Mouse (Mus musculus): Measurements from ENCODE around the gene Kif17. TPM values are rescaled to one million over a fixed set of nuclear protein-coding genes. Genes with fewer than 3 reads are reported as not detected.

Kif17 gene
- polyA plus RNA-seq, 1 experiment from 2014 or later = 3.0 TPM

DNA sequence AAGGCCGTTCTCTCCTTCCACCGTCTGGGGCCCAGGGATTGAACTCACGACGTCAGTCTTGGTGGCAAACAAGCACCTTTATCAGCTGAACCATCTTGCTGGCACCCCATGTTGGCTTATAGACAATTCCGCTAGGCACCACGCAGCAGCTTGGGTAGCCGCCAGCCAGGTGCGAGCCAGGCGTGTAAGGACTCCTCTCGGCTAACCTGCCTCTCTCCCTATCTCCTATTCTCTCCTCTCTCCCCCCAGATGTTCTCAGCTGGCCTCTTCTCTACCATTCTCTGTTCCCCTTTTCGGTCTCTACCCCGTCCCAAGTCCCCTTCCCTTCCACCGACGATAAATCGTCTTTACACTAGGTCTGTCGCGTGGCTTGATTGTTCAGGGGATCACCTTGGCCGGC lies 53.5 kb downstream of the Kif17 start:
- peak overlapping the region; percentile 63 for H3K27ac ChIP-seq
- H3K4me2 ChIP-seq = peak overlapping the region; percentile 87
- peaks cover 28% of the 10 kb centered on the region for H3K4me1 ChIP-seq
- 8% methylated on average over 18 of the region's 18 CpGs for WGBS
- peaks cover 16% of the 10 kb centered on the region for H3K36me3 ChIP-seq
- no peaks in the 10 kb centered on the region for H3K27me3 ChIP-seq
- no peak for ATAC-seq (ENCODE audit: borderline replicate concordance, extremely low read depth, low FRiP score, low TSS enrichment)
- peak overlapping the region; percentile 98 for H3K4me3 ChIP-seq
- H3K9ac ChIP-seq = peak overlapping the region; percentile 65
- H3K9me3 ChIP-seq = no peaks in the 10 kb centered on the region

DNA sequence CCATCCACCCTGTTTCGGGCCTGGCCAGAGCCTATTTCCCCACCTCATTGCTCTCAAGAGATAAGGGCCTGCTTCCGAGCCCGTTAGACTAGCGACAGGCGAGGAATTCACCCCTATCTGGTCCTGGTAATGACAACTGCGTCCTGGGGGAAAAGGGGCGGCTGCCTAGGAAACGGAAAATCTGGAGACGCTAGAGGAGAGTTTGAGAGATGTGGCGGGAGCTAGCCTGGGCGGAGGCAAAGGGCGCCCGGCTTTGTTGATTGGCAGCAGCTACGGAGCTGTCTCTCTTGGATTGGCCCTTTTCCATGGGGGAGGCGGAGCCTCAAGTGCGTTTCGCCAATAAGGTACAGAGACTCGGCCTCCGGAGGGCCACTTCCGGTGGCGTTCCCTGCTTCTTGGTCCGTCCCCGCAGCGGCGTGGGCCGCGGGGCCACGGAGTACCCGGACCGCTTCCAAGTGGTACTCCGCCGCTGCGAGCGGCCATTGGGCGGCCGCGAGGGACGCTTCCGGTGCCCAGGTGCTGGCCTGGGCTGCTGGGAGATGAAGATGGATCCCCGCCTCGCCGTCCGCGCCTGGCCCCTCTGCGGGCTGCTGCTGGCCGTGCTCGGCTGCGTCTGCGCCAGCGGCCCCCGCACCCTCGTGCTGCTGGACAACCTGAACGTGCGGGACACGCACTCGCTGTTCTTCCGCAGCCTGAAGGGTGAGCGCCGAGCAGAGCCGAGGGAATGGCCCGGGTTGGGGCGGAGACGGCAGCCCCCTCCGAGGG lies 54.3 kb downstream of the Kif17 start, which contains the start of gene Ddost:
Gene Ddost, plus strand, starts transcription at position 391 of the 765 bp plus-strand sequence.
- WGBS = 0% methylated on average over 55 of the region's 64 CpGs
- Histone ChIP-seq H3K4me1 (peaks cover 28% of the 10 kb centered on the region), H3K27ac (peak within 1 kb of the TSS; percentile 76)

DNA sequence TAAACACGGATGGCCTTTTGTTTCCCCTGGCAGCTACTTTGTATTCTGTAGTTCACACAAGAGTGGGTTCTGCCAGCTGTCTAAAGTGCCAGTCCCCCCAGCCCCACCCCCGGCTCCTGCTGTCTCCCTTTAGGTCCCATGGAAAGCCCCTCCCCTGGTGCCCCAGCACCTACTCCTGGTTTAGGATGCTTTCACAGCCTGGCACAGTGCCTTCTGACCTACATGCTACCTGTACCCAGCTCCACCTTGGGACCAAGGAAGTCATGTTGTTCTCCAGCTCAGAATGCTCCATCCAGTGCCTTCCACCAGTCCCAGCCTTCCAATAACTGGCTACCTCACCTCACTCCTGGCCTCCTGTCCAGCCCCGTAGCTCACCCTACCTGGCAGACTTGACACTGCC lies 56.8 kb downstream of the Kif17 start:
- 92% methylated on average over 3 of the region's 3 CpGs for WGBS
- Histone ChIP-seq H3K9ac (no peak overlapping the region), H3K4me2 (no peak overlapping the region), H3K27ac (no peak overlapping the region), H3K4me1 (peaks cover 28% of the 10 kb centered on the region), H3K36me3 (peaks cover 47% of the 10 kb centered on the region), H3K9me3 (no peaks in the 10 kb centered on the region), H3K4me3 (no peak overlapping the region), H3K27me3 (no peaks in the 10 kb centered on the region)
- ATAC-seq (ENCODE audit: borderline replicate concordance, extremely low read depth, low FRiP score, low TSS enrichment) = no peak

More for the DNA sequence above, 54.3 kb downstream of the Kif17 start, which contains the start of gene Ddost:
- peak within 1 kb of the TSS; percentile 98 for H3K4me3 ChIP-seq
- H3K4me2 ChIP-seq = peak within 1 kb of the TSS; percentile 88
- peaks cover 24% of the 10 kb centered on the region for H3K36me3 ChIP-seq
- no peaks in the 10 kb centered on the region for H3K27me3 ChIP-seq
- H3K9me3 ChIP-seq = no peaks in the 10 kb centered on the region
- ATAC-seq (ENCODE audit: borderline replicate concordance, extremely low read depth, low FRiP score, low TSS enrichment) = peak; percentile 97
- H3K9ac ChIP-seq = peak within 1 kb of the TSS; percentile 98

DNA sequence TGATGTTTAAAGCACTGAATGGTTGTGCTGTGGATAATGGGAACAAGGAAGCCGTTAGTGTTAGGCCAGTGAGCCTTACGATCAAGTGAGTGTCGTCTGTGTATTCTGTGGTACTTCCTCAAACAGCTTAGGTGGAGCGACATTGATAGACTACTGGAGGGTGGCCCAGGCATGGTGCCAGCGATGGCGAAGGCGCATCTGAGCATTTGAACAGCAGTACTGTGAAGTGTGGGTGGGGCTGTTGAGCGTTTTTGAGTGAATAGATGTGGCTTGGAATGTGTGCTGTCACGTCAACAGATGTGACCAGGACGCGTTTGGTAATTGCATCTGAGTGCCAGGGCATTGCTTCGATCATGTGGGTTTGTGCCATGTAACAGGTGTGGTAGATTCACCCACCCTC lies 57.5 kb downstream of the Kif17 start:
- no peaks in the 10 kb centered on the region for H3K9me3 ChIP-seq
- no peak overlapping the region for H3K4me2 ChIP-seq
- peaks cover 28% of the 10 kb centered on the region for H3K4me1 ChIP-seq
- H3K36me3 ChIP-seq = peaks cover 53% of the 10 kb centered on the region
- H3K27ac ChIP-seq = no peak overlapping the region
- 78% methylated on average over 12 of the region's 12 CpGs for WGBS
- H3K27me3 ChIP-seq = no peaks in the 10 kb centered on the region
- H3K4me3 ChIP-seq = no peak overlapping the region
- no peak for ATAC-seq (ENCODE audit: borderline replicate concordance, extremely low read depth, low FRiP score, low TSS enrichment)
- H3K9ac ChIP-seq = no peak overlapping the region

DNA sequence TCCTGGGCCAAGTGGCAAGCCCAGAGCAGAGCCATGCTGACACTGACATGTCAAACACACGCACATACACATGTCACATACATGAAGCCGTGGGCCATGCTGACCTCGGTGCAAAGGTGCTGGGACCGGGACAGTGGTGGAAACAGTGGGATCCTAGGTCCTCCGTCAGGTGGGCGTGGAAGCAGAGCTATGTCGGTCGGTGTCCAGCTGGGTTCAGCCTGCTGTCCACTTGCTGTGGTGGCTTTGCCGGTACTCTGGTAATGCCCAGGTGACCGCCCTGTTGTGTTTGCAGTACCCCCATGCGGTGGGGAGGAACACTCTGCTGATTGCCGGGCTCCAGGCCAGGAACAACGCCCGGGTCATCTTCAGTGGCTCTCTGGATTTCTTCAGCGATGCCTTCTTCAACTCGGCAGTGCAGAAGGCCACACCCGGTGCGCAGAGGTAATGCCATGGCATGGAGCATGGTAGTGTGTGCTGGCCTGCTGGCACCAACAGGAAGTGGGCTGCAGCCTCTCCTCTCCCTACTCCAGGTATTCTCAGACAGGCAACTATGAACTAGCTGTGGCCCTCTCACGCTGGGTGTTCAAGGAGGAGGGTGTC lies 60.2 kb downstream of the Kif17 start:
- Histone ChIP-seq H3K27ac (no peak overlapping the region), H3K4me3 (no peak overlapping the region), H3K36me3 (peaks cover 72% of the 10 kb centered on the region), H3K9ac (no peak overlapping the region), H3K9me3 (no peaks in the 10 kb centered on the region), H3K4me2 (no peak overlapping the region), H3K4me1 (peaks cover 13% of the 10 kb centered on the region), H3K27me3 (no peaks in the 10 kb centered on the region)
- WGBS = 87% methylated on average over 19 of the region's 19 CpGs
- ATAC-seq (ENCODE audit: borderline replicate concordance, extremely low read depth, low FRiP score, low TSS enrichment) = no peak

DNA sequence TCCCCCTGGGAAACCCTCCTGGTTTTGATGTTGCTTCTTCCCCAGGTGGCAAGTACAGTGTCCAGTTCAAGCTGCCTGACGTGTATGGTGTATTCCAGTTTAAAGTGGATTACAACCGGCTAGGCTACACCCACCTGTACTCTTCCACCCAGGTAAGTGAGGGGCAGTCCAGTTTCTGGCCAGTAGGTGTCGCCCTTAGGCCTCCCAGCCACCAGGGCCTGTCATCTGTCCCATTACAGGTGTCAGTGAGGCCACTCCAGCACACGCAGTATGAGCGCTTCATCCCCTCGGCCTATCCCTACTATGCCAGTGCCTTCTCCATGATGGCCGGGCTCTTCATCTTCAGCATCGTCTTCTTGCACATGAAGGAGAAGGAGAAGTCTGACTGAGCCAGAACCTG lies 61.4 kb downstream of the Kif17 start:
- no peak overlapping the region for H3K9ac ChIP-seq
- WGBS = 56% methylated on average over 8 of the region's 8 CpGs
- no peak overlapping the region for H3K4me2 ChIP-seq
- H3K4me3 ChIP-seq = no peak overlapping the region
- H3K9me3 ChIP-seq = no peaks in the 10 kb centered on the region
- no peaks in the 10 kb centered on the region for H3K27me3 ChIP-seq
- 0 out of 2 replicates have a peak, but pooled peaks cover 4% of the 10 kb centered on the region for H3K4me1 ChIP-seq
- peaks cover 74% of the 10 kb centered on the region for H3K36me3 ChIP-seq
- H3K27ac ChIP-seq = no peak overlapping the region
- peak; percentile 36; the same call in 1 of the 2 replicates for ATAC-seq (ENCODE audit: borderline replicate concordance, extremely low read depth, low FRiP score, low TSS enrichment)

DNA sequence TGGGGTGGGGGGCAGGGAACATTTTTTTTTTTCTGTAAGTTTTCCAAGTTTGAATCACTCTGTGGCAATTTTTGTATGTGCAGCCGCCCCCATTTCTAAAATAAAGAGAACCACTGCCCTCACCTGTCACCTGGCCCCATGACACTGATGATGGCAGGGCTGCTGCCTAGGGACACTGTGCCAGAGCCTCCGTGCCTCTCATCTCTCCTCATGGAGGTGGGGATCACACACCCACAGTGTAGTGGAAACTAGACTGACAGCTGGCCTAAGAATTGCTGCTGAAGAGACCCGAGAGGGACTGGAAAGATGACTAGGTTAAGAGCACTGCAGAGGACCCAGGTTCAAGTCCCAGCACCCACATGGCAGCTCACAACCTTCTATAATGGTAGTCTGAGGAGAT lies 61.9 kb downstream of the Kif17 start:
- Histone ChIP-seq H3K4me2 (no peak overlapping the region), H3K9ac (no peak overlapping the region), H3K4me3 (no peak overlapping the region), H3K4me1 (no peaks in the 10 kb centered on the region), H3K9me3 (no peaks in the 10 kb centered on the region), H3K27ac (no peak overlapping the region), H3K27me3 (no peaks in the 10 kb centered on the region), H3K36me3 (peaks cover 79% of the 10 kb centered on the region)
- WGBS = 87% methylated on average over 3 of the region's 3 CpGs
- no peak for ATAC-seq (ENCODE audit: borderline replicate concordance, extremely low read depth, low FRiP score, low TSS enrichment)

DNA sequence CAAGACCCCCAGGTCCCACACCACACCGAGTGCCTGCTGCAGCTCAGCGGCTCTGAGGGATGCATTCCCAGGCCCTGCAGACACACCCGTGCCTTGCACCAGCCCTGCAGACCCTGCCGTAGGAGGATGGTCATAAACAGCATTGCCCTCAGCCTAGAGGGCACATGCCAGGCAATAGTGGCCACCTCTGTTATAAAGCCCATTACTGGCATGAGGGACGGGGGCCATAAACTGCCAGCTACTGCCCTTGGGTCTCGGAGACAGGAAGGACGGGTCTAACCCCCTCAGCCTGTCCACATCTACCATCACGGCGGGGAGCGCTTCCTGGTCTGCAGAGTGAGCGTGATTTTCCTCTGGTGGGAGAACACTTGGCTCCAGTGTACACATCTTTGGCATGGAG lies 62.8 kb downstream of the Kif17 start:
- Histone ChIP-seq H3K4me3 (no peak overlapping the region), H3K9me3 (no peaks in the 10 kb centered on the region), H3K27me3 (no peaks in the 10 kb centered on the region), H3K27ac (no peak overlapping the region), H3K36me3 (peaks cover 71% of the 10 kb centered on the region), H3K4me2 (no peak overlapping the region), H3K9ac (no peak overlapping the region), H3K4me1 (no peaks in the 10 kb centered on the region)
- ATAC-seq (ENCODE audit: borderline replicate concordance, extremely low read depth, low FRiP score, low TSS enrichment) = no peak
- WGBS = 88% methylated on average over 11 of the region's 11 CpGs

DNA sequence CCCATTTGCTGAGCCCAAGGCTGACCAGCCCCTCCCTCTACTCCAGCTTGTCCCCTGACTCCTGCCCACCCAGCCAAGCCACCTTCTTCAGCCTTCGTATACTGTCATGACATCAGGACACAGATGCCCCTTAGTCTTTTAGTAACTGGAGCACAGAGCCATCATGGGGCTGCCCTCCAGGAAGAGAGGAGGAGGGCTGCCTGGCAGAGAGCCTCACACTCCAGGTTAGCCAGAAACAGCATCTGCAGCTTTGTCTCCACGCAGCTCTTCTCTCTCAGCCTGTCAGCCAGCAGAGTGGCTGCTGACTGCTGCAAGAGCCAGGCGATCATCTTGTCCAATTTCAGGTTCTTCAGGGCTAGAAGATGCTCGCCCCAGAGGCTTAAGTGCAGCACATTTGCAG lies 63.6 kb downstream of the Kif17 start:
- Histone ChIP-seq H3K4me2 (no peak overlapping the region), H3K27me3 (no peaks in the 10 kb centered on the region), H3K4me3 (no peak overlapping the region), H3K9ac (no peak overlapping the region), H3K4me1 (no peaks in the 10 kb centered on the region), H3K9me3 (no peaks in the 10 kb centered on the region), H3K36me3 (peaks cover 65% of the 10 kb centered on the region), H3K27ac (no peak overlapping the region)
- no peak for ATAC-seq (ENCODE audit: borderline replicate concordance, extremely low read depth, low FRiP score, low TSS enrichment)
- WGBS = 88% methylated on average over 4 of the region's 4 CpGs

DNA sequence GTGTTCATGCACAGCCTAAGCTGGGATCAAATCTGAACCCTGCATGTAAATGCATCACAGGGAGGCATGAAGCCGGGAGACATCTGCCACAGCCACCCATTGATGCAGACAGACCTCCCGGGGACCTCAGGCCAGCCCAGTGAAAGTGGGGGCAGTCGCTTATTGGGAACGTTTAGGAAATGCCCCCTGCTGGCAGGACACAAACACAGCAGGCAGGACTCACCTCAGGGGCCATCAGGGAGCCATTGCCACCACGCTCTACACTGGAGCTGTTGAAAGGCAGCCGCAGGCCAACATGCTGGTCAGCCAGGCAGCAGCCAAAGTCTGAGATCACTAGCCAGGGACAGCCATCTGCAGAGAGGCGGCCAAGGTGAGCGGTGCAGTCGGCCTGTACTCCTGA lies 65.5 kb downstream of the Kif17 start:
- WGBS = 72% methylated on average over 9 of the region's 9 CpGs
- no peak for ATAC-seq (ENCODE audit: borderline replicate concordance, extremely low read depth, low FRiP score, low TSS enrichment)
- H3K9me3 ChIP-seq = no peaks in the 10 kb centered on the region
- H3K4me3 ChIP-seq = no peak overlapping the region
- no peaks in the 10 kb centered on the region for H3K27me3 ChIP-seq
- H3K9ac ChIP-seq = no peak overlapping the region
- H3K36me3 ChIP-seq = peaks cover 47% of the 10 kb centered on the region
- no peak overlapping the region for H3K27ac ChIP-seq
- no peak overlapping the region for H3K4me2 ChIP-seq
- peaks cover 3% of the 10 kb centered on the region; the same call in 1 of the 2 replicates for H3K4me1 ChIP-seq

DNA sequence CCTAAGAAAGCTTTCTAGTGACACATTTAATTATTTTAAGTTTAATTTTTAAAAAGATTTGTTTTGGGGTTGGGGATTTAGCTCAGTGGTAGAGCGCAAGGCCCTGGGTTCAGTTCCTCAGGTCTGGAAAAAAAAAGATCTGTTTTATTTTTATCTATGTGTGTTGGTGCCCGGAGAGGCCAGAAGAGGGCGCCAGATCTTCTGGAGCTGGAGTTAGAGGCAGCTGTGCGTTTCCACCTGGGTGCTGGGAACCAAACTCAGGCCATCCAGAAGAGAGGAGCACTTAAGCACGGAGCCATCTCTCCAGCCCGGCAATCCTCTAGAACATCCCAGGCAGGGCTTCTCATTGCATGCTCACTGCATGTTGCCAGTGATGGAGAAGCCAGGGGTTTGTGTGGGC lies 66.1 kb downstream of the Kif17 start:
- no peak overlapping the region for H3K9ac ChIP-seq
- no peak overlapping the region for H3K4me2 ChIP-seq
- peaks cover 5% of the 10 kb centered on the region; the same call in 1 of the 2 replicates for H3K4me1 ChIP-seq
- peaks cover 41% of the 10 kb centered on the region for H3K36me3 ChIP-seq
- no peak overlapping the region for H3K4me3 ChIP-seq
- no peaks in the 10 kb centered on the region for H3K9me3 ChIP-seq
- no peak overlapping the region for H3K27ac ChIP-seq
- WGBS = 78% methylated on average over 6 of the region's 6 CpGs
- no peaks in the 10 kb centered on the region for H3K27me3 ChIP-seq
- no peak for ATAC-seq (ENCODE audit: borderline replicate concordance, extremely low read depth, low FRiP score, low TSS enrichment)

DNA sequence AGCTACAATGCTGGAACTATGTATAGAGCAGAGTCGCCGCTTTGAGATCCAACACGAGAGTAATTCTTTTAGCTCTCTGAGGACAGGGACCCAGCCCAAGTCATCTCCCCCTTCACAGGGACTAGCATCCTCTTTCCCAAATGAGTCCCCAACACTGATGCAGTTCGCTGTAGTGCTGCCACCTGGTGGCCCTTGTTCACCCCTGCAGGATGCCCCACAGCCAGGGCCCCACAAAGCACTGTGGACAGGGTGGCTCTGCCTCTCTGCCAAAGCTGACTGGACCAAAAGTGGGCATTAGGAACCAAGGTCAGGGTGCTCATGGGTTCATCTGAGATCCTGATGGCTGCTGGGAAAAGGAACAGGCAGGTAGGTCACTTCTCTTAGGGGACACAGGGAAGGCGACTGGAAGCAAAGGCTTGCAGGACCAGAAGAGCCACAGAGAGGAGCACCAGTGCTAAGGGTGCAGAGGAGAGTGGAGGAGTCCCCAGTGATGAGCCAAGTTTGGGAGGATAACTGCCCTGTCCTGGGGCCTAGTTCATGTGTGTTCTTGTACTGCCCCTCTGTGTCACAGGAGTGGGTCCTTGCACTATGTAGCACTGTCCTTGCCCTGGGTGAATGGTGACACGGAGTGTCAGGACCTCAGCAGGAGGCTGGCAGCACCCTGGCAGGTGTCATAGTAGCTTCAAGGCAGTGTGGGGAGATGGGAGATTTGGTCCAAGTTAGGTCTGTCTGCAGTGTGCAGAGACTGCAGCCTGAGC lies 68.5 kb downstream of the Kif17 start:
- peaks cover 19% of the 10 kb centered on the region for H3K36me3 ChIP-seq
- peaks cover 8% of the 10 kb centered on the region; the same call in 1 of the 2 replicates for H3K4me1 ChIP-seq
- no peak overlapping the region for H3K4me3 ChIP-seq
- H3K9me3 ChIP-seq = no peaks in the 10 kb centered on the region
- no peak overlapping the region for H3K9ac ChIP-seq
- no peaks in the 10 kb centered on the region for H3K27me3 ChIP-seq
- H3K4me2 ChIP-seq = no peak overlapping the region
- WGBS = 56% methylated on average over 6 of the region's 6 CpGs
- no peak overlapping the region for H3K27ac ChIP-seq
- no peak for ATAC-seq (ENCODE audit: borderline replicate concordance, extremely low read depth, low FRiP score, low TSS enrichment)
